Mouse (Mus musculus): ENCODE measurements around the gene Pimreg. TPM values are rescaled to one million over a fixed set of nuclear protein-coding genes. Genes with fewer than 3 reads are reported as not detected.

Gene Pimreg
- total RNA-seq, 2 experiments from 2014 or later: 9.3 to 9.7 TPM

- peak; percentile 49 for DNase-seq
- intact Hi-C loops (cut with DNase I): no loop called here
Observed at GRCm38 (mm10) chr11:72057166-72057565, 15.3 kb downstream of the Pimreg start.

DNA sequence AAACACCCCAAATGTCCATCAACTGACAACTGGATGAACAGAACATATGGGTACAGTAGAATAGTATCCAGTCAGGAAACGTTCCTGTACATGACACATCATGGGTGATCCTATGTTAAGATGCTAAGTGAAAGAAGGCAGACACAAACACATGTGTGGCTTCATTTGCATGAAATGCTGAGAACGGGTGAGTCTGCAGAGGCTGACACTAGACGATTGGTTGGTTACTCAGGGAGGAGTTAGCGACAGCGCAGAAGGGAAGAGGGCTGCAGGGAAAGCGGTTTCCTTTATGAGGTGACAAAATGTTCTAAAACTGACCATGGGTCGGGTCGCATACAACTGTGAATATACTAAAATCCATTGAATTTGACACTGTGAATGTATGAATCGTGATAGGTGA lies 18.6 kb downstream of the Pimreg start:
- no peak for DNase-seq
- intact Hi-C loops (cut with DNase I): no loop called here

DNA sequence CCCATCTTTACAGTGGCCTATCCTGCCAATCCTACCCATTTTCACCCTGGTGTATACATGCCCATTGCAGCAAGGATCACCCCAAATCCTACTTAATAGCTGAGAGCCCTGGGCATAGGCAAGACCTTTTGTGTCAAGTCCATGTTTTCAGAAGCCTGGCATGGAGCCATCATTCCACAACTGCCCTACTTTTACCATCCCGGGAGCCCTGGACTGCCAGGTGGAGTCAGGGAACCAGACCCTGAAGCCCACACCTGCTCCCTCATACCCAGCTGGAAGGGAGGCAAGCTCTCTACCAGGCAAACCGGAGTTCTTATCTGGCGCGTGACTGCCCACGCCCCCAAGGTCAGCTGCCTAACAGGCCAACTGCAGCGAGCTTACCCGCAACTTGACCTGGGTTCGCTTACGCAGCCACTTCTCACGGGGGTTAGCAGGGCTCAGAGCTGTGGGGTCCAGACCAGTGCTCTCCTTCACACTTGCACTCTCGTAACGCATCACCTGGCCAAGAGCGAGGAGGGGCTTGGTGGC lies 19.3 kb downstream of the Pimreg start:
- no peak for DNase-seq
- intact Hi-C loops (cut with DNase I): no loop called here

GRCm38 (mm10) chr11:72064414-72064813 lies 22.6 kb downstream of the Pimreg start:
- DNase-seq: no peak
- intact Hi-C loops (cut with DNase I): no loop called here

DNA sequence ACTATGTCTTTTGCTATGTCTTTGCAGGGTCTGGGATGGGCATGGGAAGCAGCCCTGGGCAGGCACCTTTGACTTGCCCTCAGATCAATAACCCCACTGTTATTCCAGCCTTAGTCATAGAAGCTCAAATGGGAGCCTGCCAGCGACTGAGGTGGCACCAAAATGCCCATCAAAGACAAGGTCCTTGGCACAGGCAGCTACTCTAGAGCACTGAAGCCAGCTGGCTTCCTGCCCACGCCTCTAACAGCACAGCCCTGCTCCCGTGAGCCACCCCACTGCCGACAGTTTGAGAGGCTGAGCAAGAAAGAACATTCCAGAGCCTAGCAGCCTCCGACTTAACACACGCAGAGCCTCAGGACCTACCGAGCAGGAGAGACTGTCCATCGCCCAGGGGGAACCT lies 23.3 kb downstream of the Pimreg start:
- intact Hi-C loops (cut with DNase I): no loop called here
- peak; percentile 80 for DNase-seq

GRCm38 (mm10) chr11:72066330-72066729 lies 24.5 kb downstream of the Pimreg start:
- intact Hi-C loops (cut with DNase I): no loop called here
- DNase-seq: no peak

DNA sequence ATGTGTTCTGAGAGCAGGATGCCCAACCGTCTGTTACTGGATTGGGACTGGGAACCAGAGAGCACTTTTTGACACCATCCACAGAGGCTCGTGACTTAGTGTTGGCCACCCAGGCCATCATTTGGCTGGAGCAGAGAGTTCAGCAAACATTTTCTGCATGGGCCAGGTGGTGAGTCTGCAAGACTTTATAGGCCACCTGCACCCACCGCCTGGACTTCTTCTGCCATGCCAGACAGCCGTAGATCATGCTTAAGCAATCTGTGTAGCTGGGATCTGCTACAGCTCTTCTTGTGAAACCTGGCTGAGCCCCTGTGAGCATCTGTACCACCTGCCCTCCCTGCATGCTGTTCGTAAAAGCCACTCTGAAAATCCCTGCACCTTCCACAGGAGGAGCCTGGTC lies 25.5 kb downstream of the Pimreg start:
- intact Hi-C loops (cut with DNase I): no loop called here
- peak; percentile 68 for DNase-seq

DNA sequence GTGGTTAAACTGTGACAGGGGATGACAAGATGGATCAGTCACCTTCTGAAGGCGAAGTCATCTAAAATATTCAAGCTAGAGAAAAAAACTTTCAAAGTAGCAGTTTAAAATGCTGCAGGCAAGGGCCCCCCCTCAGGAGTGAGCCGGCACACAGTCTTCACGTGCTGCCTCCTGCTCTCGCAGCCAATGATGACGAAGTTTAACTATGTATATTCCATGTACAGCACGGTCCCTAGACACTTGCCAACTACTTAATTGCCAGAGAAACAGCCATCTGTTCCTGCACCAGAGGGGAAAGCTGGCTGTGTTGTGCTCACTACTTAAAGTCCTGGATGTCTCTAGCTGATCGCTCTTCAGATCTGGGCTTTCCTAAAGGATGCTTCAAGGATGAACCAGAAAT lies 26.2 kb downstream of the Pimreg start:
- intact Hi-C loops (cut with DNase I): no loop called here
- peak; percentile 62 for DNase-seq

GRCm38 (mm10) chr11:72070733-72071132 lies 28.9 kb downstream of the Pimreg start:
- DNase-seq: no peak
- intact Hi-C loops (cut with DNase I): no loop called here

- intact Hi-C loops (cut with DNase I): no loop called here
Observed at GRCm38 (mm10) chr11:72072331-72072905, 30.6 kb downstream of the Pimreg start.

DNA sequence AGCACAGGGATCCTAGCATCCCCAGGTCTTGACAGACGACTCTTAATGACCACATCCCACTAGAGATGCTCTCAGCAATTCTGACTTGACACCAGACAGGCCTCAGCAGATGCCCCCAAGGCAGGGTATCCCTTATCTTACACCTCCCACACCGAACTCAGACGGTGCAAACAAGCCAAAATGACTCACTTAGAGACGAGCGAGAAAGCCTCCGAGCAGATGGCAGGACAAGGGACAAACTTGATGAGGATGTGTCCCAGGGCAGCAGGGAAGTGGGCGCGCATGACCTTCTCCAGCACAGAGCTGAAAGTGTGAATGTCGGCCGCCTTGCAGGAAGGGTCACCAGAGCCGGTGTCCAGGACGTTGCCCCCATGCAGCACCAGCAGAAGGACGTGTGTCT lies 32.4 kb downstream of the Pimreg start:
- no peak for DNase-seq

More at GRCm38 (mm10) chr11:72072331-72072905, 30.6 kb downstream of the Pimreg start:
- no peak for DNase-seq

DNA sequence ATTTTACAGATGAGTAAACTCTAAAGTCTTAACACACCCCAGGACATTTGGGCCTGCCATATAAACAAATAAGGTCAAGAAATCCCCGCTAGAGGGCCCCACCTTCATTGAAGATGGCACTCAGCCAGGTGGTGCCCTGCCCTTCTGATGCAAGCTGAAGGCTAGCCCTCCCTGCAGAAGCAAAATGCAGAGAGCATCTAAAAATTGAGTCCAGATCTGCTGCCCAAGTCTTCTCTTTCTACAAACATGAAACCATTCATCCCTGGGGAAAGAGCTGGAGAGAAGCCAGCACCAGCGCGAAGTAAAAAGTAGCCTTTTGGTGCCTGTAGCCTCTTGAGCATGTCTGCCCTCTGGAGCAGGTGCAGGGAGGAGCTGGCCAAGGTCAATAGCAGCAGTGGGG lies 36.2 kb downstream of the Pimreg start:
- DNase-seq: peak; percentile 48
- intact Hi-C loops (cut with DNase I): no loop called here

More for the DNA sequence above, 32.4 kb downstream of the Pimreg start:
- intact Hi-C loops (cut with DNase I): no loop called here

DNA sequence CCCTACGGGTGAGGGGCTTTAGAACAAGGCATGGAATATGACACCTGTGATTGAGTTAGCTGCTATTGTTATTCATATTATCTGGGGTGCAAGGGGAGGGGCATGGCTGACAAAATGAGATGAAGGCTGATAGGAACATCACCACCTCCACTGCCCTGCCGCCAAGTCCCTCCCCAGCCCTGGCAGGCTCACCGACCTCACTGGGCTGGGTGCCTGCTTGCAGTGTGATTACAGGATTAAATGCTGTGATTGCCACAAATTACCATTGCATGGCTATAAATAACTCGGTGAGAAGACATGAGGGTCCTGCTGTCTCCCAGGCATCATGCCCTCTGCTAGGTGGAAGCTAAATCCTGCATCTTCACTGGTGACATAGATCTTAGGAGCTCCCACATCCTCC lies 36.8 kb downstream of the Pimreg start:
- intact Hi-C loops (cut with DNase I): no loop called here

GRCm38 (mm10) chr11:72080461-72080860 lies 38.6 kb downstream of the Pimreg start:
- no peak for DNase-seq
- intact Hi-C loops (cut with DNase I): no loop called here

More for the DNA sequence above, 36.8 kb downstream of the Pimreg start:
- peak; percentile 69 for DNase-seq

DNA sequence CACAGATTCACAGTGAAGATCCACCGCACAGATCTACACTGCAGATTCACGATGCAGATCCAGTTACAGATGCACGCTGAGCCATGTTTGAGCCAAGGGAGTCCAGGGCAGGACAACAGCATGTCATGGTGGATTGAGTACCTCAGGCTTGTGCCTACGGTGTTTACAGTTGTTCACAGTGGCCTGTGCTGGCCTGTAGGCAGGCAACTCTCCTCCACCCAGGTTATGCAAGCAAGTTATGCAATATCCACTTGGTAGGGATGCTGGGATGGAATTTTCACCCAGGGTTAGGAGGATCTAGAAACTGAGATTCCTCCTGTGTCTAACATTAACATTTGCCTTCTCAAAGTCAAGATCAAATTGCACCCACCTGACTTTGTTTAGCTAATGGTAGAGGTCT lies 40.8 kb downstream of the Pimreg start:
- no peak for DNase-seq
- intact Hi-C loops (cut with DNase I): no loop called here

- DNase-seq: no peak
- intact Hi-C loops (cut with DNase I): no loop called here
Observed at GRCm38 (mm10) chr11:72084337-72084736, 42.5 kb downstream of the Pimreg start.

DNA sequence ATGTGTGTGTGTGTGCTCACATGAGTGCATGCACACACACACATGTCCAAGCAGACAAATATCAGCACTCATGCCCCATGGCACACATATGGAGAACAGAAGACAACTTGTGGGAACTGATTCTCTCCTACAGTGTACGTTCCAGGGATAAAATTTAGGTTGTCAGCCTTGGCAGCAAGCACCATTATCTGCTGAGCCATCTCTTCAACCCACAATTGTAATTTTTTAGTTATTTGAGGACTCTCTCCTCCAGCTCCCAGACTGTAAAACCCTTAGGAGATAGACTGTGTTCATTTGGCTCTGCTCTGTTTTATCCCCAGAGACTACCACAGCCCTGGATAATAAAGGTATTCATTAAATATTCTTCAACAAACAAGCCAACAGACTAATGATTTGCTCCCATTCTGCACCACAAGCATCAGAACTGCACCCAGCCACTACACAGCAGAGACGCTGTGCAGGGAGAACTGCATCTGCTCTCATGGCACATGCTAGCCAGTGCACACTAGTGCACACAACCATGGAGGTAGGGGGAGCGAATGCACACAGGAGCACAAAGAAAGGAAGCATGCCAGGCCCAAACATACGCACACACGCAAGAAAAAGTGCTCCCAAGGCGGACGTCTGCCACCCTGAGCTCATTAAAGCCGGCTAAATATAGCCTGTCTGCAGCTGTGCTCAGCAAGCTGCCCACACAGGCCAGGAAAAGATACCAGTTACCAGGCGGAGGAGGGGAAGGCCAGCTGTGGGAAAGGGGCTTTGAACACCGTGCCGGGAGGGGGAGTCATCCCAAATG lies 44.6 kb downstream of the Pimreg start:
- intact Hi-C loops (cut with DNase I): no loop called here
- DNase-seq: peak; percentile 32

- no peak for DNase-seq
- intact Hi-C loops (cut with DNase I): no loop called here
Observed at GRCm38 (mm10) chr11:72092390-72092789, 50.6 kb downstream of the Pimreg start.

DNA sequence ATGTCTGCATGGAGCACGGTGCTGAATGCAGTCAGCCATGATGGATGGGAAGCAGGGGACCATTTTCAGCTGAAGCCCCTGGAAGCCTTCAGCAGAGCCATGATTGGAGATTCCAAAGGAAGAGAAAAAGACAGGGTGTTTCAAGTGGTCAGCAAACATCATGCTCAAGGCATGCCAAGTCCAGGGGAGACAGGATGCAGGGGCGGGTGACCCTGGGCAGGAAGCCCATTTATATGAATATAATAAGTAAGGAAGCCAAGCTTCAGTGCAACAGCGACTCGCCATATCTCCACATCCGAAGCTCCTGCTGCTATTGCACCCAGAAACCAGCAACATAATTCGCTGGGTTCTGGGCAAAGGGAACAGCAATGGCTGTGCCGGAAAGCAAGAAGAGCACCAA lies 52.6 kb downstream of the Pimreg start:
- intact Hi-C loops (cut with DNase I): no loop called here
- no peak for DNase-seq

GRCm38 (mm10) chr11:72095994-72096393 lies 54.2 kb downstream of the Pimreg start:
- DNase-seq: no peak

More at GRCm38 (mm10) chr11:72095994-72096393, 54.2 kb downstream of the Pimreg start:
- intact Hi-C loops (cut with DNase I): no loop called here
